Mouse (Mus musculus) lung, postnatal 0 days (tissue): ENCODE data around the gene Rnf26.

Experiments used
- CTCF ChIP-seq: IDR thresholded peaks from 2 replicates; pipeline ENCODE4 v1.5.1; 2016; ENCODE audit warnings: antibody characterized with exemption, mild to moderate bottlenecking
- EP300 ChIP-seq: IDR thresholded peaks from 2 replicates; pipeline ENCODE4 v1.6.1; 2016; ENCODE audit warnings: antibody characterized with exemption, mild to moderate bottlenecking, control low read depth

- TF ChIP-seq CTCF (no peak), EP300 (no peak)
Observed at GRCm38 (mm10) chr9:44079997-44080780, 33.1 kb downstream of the Rnf26 start.
